Comparison of ENCODE assay signal across 18 mouse cellular contexts in the genomic region with DNA sequence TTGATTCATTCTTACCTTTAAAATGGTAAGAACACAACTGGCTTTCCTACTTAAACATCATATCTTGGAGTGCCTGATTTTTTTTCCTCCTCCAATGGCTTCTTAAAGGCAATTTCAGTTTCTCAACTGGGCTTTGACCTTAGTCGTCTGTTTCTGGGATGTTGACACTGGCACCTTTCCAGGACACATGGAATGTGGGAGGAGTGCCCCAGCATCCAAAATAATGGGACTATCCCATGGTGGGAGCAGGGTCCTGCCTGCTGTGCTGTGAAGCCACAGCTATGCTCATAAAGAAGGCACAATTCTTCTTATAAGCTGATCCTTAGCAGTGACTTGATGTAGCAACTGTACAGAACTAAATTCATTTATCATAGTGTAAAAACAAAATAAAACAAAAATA.
DNase-seq lines count a peak whose midpoint lies in the region; ATAC-seq and TF ChIP-seq lines count a peak whose summit lies in the region.
"Had no signal": no experiment of that assay in that cellular context is flagged by ENCODE, and none has a peak within 500 bp of the region (broad histone marks: within the 10 kb centered on the region; RNA-seq: fewer than 3 reads in every experiment).

No protein-coding gene starts in this region.

- H3K9me3 ChIP-seq in midbrain, embryonic 11.5 days (ENCODE audit: control insufficient read depth, low read length) = no peaks in the 10 kb centered on the region
- H3K9me3 ChIP-seq: embryonic facial prominence, embryonic 15.5 days; limb, embryonic 15.5 days; midbrain, embryonic 12.5 days; neural tube, embryonic 12.5 days had no signal

- H3K9ac ChIP-seq in midbrain, embryonic 11.5 days (ENCODE audit: low read length) = no peak overlapping the region
- H3K9ac ChIP-seq: embryonic facial prominence, embryonic 15.5 days; limb, embryonic 15.5 days; midbrain, embryonic 12.5 days; neural tube, embryonic 12.5 days had no signal

- ATAC-seq in midbrain, embryonic 11.5 days (ENCODE audit: low FRiP score) = no peak
- ATAC-seq: CD4-positive, CD25-positive, alpha-beta regulatory T cell, adult 4 months; forebrain, embryonic 14.5 days had no signal

- no peaks in the 10 kb centered on the region for H3K27me3 ChIP-seq in kidney, adult 2 months (replicated peaks; ENCODE audit: control insufficient read depth, insufficient read depth, low read length)
- H3K27me3 ChIP-seq in midbrain, embryonic 11.5 days (ENCODE audit: control insufficient read depth, insufficient read depth, low read length) = no peaks in the 10 kb centered on the region
- H3K27me3 ChIP-seq: embryonic facial prominence, embryonic 15.5 days; limb, embryonic 15.5 days; midbrain, embryonic 12.5 days; neural tube, embryonic 12.5 days had no signal

- H3K4me1 ChIP-seq in kidney, adult 2 months (ENCODE audit: control insufficient read depth, insufficient read depth, low read length) = no peaks in the 10 kb centered on the region
- no peaks in the 10 kb centered on the region for H3K4me1 ChIP-seq in midbrain, embryonic 11.5 days (ENCODE audit: control insufficient read depth, insufficient read depth, low read length)
- H3K4me1 ChIP-seq: embryonic facial prominence, embryonic 15.5 days; limb, embryonic 15.5 days; midbrain, embryonic 12.5 days; neural tube, embryonic 12.5 days had no signal

- peak; percentile 42 to 46 for DNase-seq in heart, postnatal 10 days
- DNase-seq in heart, postnatal 25 days (ENCODE audit: low spot score) = no peak
- DNase-seq in lung, postnatal 10 days = peak; percentile 31
- no peak for DNase-seq in lung, adult 18-20 months
- DNase-seq in kidney, adult 2 months = peak; percentile 24
- peak; percentile 70 to 77 for DNase-seq in kidney, postnatal 4 days
- DNase-seq in gastrocnemius, postnatal 14 days = no peak
- DNase-seq in midbrain, embryonic 11.5 days (ENCODE audit: low spot score, missing footprints) = no peak
- DNase-seq: adrenal gland, postnatal 25 days; cerebellum, postnatal 25 days; retina, postnatal 1 day had no signal

- 12% methylated on average over 1 of the region's 1 CpGs for WGBS in kidney, adult 2 months
- WGBS in midbrain, embryonic 11.5 days = 69% methylated on average over 1 of the region's 1 CpGs

- H3K4me3 ChIP-seq in kidney, adult 2 months (ENCODE audit: insufficient read depth, low read depth, low read length) = no peak overlapping the region
- H3K4me3 ChIP-seq in midbrain, embryonic 11.5 days (ENCODE audit: low read depth, low read length) = no peak overlapping the region
- H3K4me3 ChIP-seq: embryonic facial prominence, embryonic 15.5 days; limb, embryonic 15.5 days; midbrain, embryonic 12.5 days; neural tube, embryonic 12.5 days had no signal

- no peak overlapping the region for H3K4me2 ChIP-seq in midbrain, embryonic 11.5 days
- H3K4me2 ChIP-seq: embryonic facial prominence, embryonic 15.5 days; limb, embryonic 15.5 days; midbrain, embryonic 12.5 days; neural tube, embryonic 12.5 days had no signal

- no peaks in the 10 kb centered on the region for H3K36me3 ChIP-seq in kidney, adult 2 months (ENCODE audit: control insufficient read depth, insufficient read depth, low read length)
- no peaks in the 10 kb centered on the region for H3K36me3 ChIP-seq in midbrain, embryonic 11.5 days (ENCODE audit: control insufficient read depth, insufficient read depth, low read length)
- H3K36me3 ChIP-seq: embryonic facial prominence, embryonic 15.5 days; limb, embryonic 15.5 days; midbrain, embryonic 12.5 days; neural tube, embryonic 12.5 days had no signal

- TF ChIP-seq POLR2A in kidney, adult 2 months (IDR thresholded peaks at IDR 0.05; ENCODE audit: low read depth, low read length) = no peak

- intact Hi-C loops in heart, postnatal 10 days (cut with DNase I) = no loop called here
- intact Hi-C loops in heart, postnatal 25 days (cut with DNase I) = no loop called here
- intact Hi-C loops in gastrocnemius, postnatal 14 days (cut with DNase I; ENCODE audit: low total_unique reads) = no loop called here

- TF ChIP-seq CTCF in kidney, adult 2 months (conservative IDR thresholded peaks at IDR 0.05; ENCODE audit: insufficient read depth, insufficient read length, low read depth, low read length) = no peak

- H3K27ac ChIP-seq in kidney, adult 2 months (ENCODE audit: insufficient read depth, low read depth, low read length) = no peak overlapping the region
- H3K27ac ChIP-seq in midbrain, embryonic 11.5 days (ENCODE audit: low read depth, low read length) = no peak overlapping the region
- H3K27ac ChIP-seq: embryonic facial prominence, embryonic 15.5 days; limb, embryonic 15.5 days; midbrain, embryonic 12.5 days; neural tube, embryonic 12.5 days; stomach, postnatal 0 days had no signal

Comparison
In these comparisons a context has a peak if more than half of its experiments do, and no peak if none do; other contexts are left out.
1. DNase-seq: peak in heart, postnatal 10 days (2 of 2), lung, postnatal 10 days (single experiment), kidney, adult 2 months (single experiment) and kidney, postnatal 4 days (2 of 2); none in heart, postnatal 25 days (single experiment), lung, adult 18-20 months (0 of 2), gastrocnemius, postnatal 14 days (single experiment) and midbrain, embryonic 11.5 days (single experiment).